8 mouse cellular contexts compared by ENCODE assay signal in the genomic region with DNA sequence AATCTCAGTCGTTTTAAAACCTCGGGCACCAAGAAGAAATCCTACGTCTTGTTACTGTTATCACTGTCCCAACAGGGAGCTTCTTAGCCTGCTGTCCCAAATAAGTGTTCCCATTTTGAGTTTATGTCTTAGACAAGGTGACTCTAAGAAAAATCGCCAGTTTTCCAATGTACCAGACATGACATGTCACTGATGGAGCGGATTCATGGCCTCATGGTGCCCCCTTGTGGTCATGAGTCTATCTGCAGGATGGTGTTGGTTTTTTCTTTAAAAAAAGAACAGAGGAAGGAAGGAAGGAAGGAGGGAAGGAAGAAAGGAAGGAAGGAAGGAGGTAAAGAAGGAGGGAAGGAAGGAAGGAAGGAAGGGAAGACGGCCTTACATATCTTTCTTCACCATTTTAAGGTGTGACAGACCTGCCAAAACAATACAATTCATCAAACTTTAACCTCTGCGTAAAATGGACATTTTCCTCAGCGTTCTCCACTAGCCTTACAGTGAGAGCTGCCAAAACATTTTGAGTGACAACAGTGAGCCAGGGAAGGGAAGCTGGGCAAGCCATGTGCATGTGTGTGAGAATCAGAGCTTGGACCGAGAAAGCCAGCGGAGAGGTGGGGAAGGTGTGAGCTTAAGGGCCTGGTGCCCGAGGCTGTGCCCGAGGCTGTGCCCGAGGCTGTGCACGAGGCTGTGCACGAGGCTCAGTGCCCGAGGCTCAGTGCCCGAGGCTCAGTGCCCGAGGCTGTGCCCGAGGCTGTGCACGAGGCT. TPM values are rescaled to one million over a fixed set of nuclear protein-coding genes. Genes with fewer than 3 reads are reported as not detected.
A peak's percentile ranks its signal among the peaks of the same experiment; 100 is the strongest.
DNase-seq lines count a peak whose midpoint lies in the region; ATAC-seq lines count a peak whose summit lies in the region.

No protein-coding gene starts in this region.

- no peak overlapping the region for H3K27ac ChIP-seq in midbrain, embryonic 15.5 days

- intact Hi-C loops in heart, postnatal 10 days (cut with DNase I), result loop anchor here (1.0 to 10.0 kb wide), 3 partner anchors 111 to 264 kb away; no protein-coding TSS in a partner anchor
- intact Hi-C loops in left cerebral cortex, postnatal 10 days (cut with DNase I), result loop anchor here (2.0 to 10.0 kb wide), 2 partner anchors 205 to 1201 kb away; a partner anchor contains a TSS

- H3K4me2 ChIP-seq in midbrain, embryonic 15.5 days, result no peak overlapping the region

- no peak overlapping the region for H3K9ac ChIP-seq in midbrain, embryonic 15.5 days

- no peaks in the 10 kb centered on the region for H3K36me3 ChIP-seq in midbrain, embryonic 15.5 days (replicated peaks)

- H3K27me3 ChIP-seq in midbrain, embryonic 15.5 days (replicated peaks), result no peaks in the 10 kb centered on the region

- peak; percentile 45; the same call in 1 of the 2 replicates for ATAC-seq in midbrain, embryonic 15.5 days (replicated peaks)

- no peak overlapping the region for H3K4me3 ChIP-seq in midbrain, embryonic 15.5 days

- no peaks in the 10 kb centered on the region for H3K4me1 ChIP-seq in midbrain, embryonic 15.5 days

- WGBS in midbrain, embryonic 15.5 days, result 69% methylated on average over 20 of the region's 20 CpGs

- peak; percentile 41 for DNase-seq in ovary, postnatal 36 days (ENCODE audit: low spot score)
- no peak for DNase-seq in ovary, postnatal 10 days (ENCODE audit: low spot score)
- peak; percentile 89 for DNase-seq in adipocyte (ENCODE audit: low spot score)
- peak; percentile 49 to 69 for DNase-seq in cerebellum, postnatal 4 days (ENCODE audit: low spot score in 2 of 2)
- peak; percentile 72 to 83 for DNase-seq in heart, postnatal 10 days
- DNase-seq in left cerebral cortex, postnatal 10 days (ENCODE audit: extremely low spot score in 1 of 2, low spot score in 2 of 2), result peak; percentile 66 to 72
- peak; percentile 62 for DNase-seq in thymus, postnatal 25 days

- no peaks in the 10 kb centered on the region for H3K9me3 ChIP-seq in midbrain, embryonic 15.5 days

RNA-seq across cellular contexts. Expression of a gene that starts 42.6 kb away (rescaled TPM):
- total RNA-seq in heart, postnatal 10 days (2021), result 10 to 100 TPM; 56.5 to 62.8 TPM
- total RNA-seq in left cerebral cortex, postnatal 10 days (2021), result 10 to 100 TPM; 60.3 to 72.8 TPM
- 17.5 and 18.8 TPM in 2 replicates for polyA plus RNA-seq in midbrain, embryonic 15.5 days (2015; fragmentation: Nextera tagmentation; extraction: Ambion mirVana)
